Mouse (Mus musculus) neural tube, embryonic 12.5 days (tissue): Measurements from ENCODE around the gene Vmn2r92. TPM values are rescaled to one million over a fixed set of nuclear protein-coding genes. Genes with fewer than 3 reads are reported as not detected.
"Not testable (repeated sequence)": the region's sequence is repeated elsewhere in the genome, so short reads cannot be mapped to it uniquely, and the experiment has no call there.

Source experiments
- ATAC-seq: fragments of 200-750 bp; cut with Nextera tagmentation; 2 replicates; pipeline ENCODE4 v1.8.0; 2017; ENCODE audit warnings: low read depth, mild to moderate bottlenecking, moderate TSS enrichment, moderate library complexity; ENCODE audit not compliant: low FRiP score
- H3K27ac ChIP-seq: fragments of 300-500 bp; sonication (generic); 2 replicates; pipeline ENCODE4 v1.5.1; 2016
- H3K27me3 ChIP-seq: fragments of 300-500 bp; sonication (generic); replicated peaks from 2 replicates; pipeline ENCODE4 v1.6.1; 2016; ENCODE audit warnings: mild to moderate bottlenecking
- H3K36me3 ChIP-seq: fragments of 300-500 bp; sonication (generic); 2 replicates; pipeline ENCODE4 v1.6.1; 2016; ENCODE audit warnings: mild to moderate bottlenecking
- H3K4me1 ChIP-seq: fragments of 300-500 bp; sonication (generic); 2 replicates; pipeline ENCODE4 v1.6.1; 2016
- H3K4me2 ChIP-seq: fragments of 300-500 bp; sonication (generic); replicated peaks from 2 replicates; pipeline ENCODE4 v1.6.1; 2016; ENCODE audit warnings: mild to moderate bottlenecking
- H3K4me3 ChIP-seq: fragments of 300-500 bp; sonication (generic); 2 replicates; pipeline ENCODE4 v1.5.1; 2016
- H3K9ac ChIP-seq: fragments of 300-500 bp; sonication (generic); 2 replicates; pipeline ENCODE4 v1.6.1; 2016; ENCODE audit warnings: mild to moderate bottlenecking
- H3K9me3 ChIP-seq: fragments of 300-500 bp; sonication (generic); 2 replicates; pipeline ENCODE4 v1.6.1; 2016; ENCODE audit warnings: mild to moderate bottlenecking
- WGBS: fragments of 180-500 bp; shearing (Covaris S2); methylation state at CpG from one replicate; pipeline ENCODE4 v1.1.7; 2016; 5-methylcytosine and 5-hydroxymethylcytosine counted together
- polyA plus RNA-seq: library from polyadenylated mRNA; unstranded; fragments of >200 nt; fragmentation: Nextera tagmentation; extraction: Ambion mirVana; gene quantifications from 2 replicates; pipeline ENCODE4 v1.2.1, GENCODE M21; 2016

Gene Vmn2r92
- polyA plus RNA-seq: not detected in 2 replicates

- not testable (repeated sequence) for H3K27me3 ChIP-seq, H3K9me3 ChIP-seq, H3K4me1 ChIP-seq, H3K27ac ChIP-seq, H3K9ac ChIP-seq, H3K36me3 ChIP-seq, ATAC-seq, H3K4me3 ChIP-seq, H3K4me2 ChIP-seq
- 75% methylated on average over 1 of the region's 1 CpGs for WGBS
Observed at GRCm38 (mm10) chr17:18151587-18151986, at the start of gene Vmn2r92. Gene Vmn2r92, plus strand, starts transcription at chr17:18151887.

- 92% methylated on average over 3 of the region's 3 CpGs for WGBS
- ATAC-seq: not testable (repeated sequence)
Observed at GRCm38 (mm10) chr17:18102265-18102664, 49.4 kb upstream of the Vmn2r92 start.

DNA sequence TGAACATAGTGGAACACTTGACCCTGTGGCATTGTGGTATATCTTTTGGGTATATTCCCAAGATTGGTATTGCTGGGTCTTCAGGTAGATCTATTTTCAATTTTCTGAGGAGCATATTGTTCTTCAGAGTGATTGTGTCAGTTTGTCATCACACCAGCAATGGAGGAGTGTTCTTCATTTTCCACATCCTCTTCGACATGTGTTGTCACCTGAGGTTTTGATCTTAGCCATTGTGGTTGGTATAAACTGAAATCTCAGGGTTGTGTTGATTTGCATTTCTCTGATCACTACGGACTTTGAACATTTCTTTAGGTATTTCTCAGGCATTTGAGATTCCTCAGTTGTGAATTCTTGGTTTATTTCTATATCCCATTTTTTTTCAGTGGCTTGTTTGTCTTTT is 9.5 kb downstream of the Vmn2r92 start:
- H3K4me3 ChIP-seq, H3K36me3 ChIP-seq, H3K4me1 ChIP-seq, ATAC-seq, H3K27me3 ChIP-seq, H3K4me2 ChIP-seq, H3K27ac ChIP-seq, H3K9me3 ChIP-seq, H3K9ac ChIP-seq: not testable (repeated sequence)
- 77% methylated on average over 2 of the region's 2 CpGs for WGBS

More at GRCm38 (mm10) chr17:18102265-18102664, 49.4 kb upstream of the Vmn2r92 start:
- not testable (repeated sequence) for H3K9me3 ChIP-seq, H3K27ac ChIP-seq, H3K9ac ChIP-seq, H3K4me1 ChIP-seq, H3K36me3 ChIP-seq, H3K4me3 ChIP-seq, H3K27me3 ChIP-seq, H3K4me2 ChIP-seq

- Histone ChIP-seq H3K36me3 (no peaks in the 10 kb centered on the region), H3K27me3 (no peaks in the 10 kb centered on the region), H3K9ac (no peak overlapping the region), H3K27ac (no peak overlapping the region), H3K4me1 (no peaks in the 10 kb centered on the region), H3K9me3 (peaks cover 4% of the 10 kb centered on the region; the same call in 1 of the 2 replicates), H3K4me2 (no peak overlapping the region), H3K4me3 (no peak overlapping the region)
- 89% methylated on average over 1 of the region's 1 CpGs for WGBS
- ATAC-seq: no peak
Observed at GRCm38 (mm10) chr17:18189732-18190131, 38.0 kb downstream of the Vmn2r92 start.

- Histone ChIP-seq H3K9me3 (peaks cover 18% of the 10 kb centered on the region), H3K36me3 (no peaks in the 10 kb centered on the region), H3K4me3 (no peak overlapping the region), H3K27ac (no peak overlapping the region), H3K27me3 (no peaks in the 10 kb centered on the region), H3K4me1 (no peaks in the 10 kb centered on the region), H3K4me2 (no peak overlapping the region), H3K9ac (no peak overlapping the region)
- no peak for ATAC-seq
Observed at GRCm38 (mm10) chr17:18221300-18221699, 69.6 kb downstream of the Vmn2r92 start.

DNA sequence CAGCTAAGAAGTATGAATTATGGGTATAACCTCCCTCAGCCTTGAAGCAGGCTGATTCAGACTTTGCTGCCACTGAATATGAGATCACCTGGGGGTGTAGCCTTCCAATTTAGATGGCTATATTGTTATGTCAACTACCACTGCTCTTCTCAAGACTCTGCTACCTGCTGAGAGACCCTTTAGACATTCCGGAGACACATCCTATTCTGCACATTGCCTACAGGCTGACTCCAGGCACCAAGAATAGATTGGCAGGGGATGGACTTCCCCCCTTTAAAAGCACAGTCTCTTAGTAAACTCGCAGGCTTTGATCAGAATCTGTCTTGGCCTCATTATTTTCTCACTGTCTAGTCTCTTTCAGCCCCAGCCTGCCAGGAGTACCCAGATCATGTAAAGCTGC is 80.3 kb downstream of the Vmn2r92 start:
- H3K4me3 ChIP-seq: no peak overlapping the region
- no peaks in the 10 kb centered on the region for H3K36me3 ChIP-seq
- no peak for ATAC-seq
- H3K27ac ChIP-seq: no peak overlapping the region
- H3K9ac ChIP-seq: no peak overlapping the region
- no peaks in the 10 kb centered on the region for H3K4me1 ChIP-seq
- no peak overlapping the region for H3K4me2 ChIP-seq
- 0 out of 2 replicates have a peak, but pooled peaks cover 9% of the 10 kb centered on the region for H3K9me3 ChIP-seq
- no peaks in the 10 kb centered on the region for H3K27me3 ChIP-seq
- 78% methylated on average over 2 of the region's 2 CpGs for WGBS

GRCm38 (mm10) chr17:18236931-18237330 is 85.2 kb downstream of the Vmn2r92 start:
- no peak overlapping the region for H3K4me3 ChIP-seq
- H3K36me3 ChIP-seq: no peaks in the 10 kb centered on the region
- WGBS: 78% methylated on average over 14 of the region's 14 CpGs
- no peak overlapping the region for H3K4me2 ChIP-seq
- no peaks in the 10 kb centered on the region for H3K27me3 ChIP-seq
- H3K9ac ChIP-seq: no peak overlapping the region
- H3K27ac ChIP-seq: no peak overlapping the region
- H3K4me1 ChIP-seq: no peaks in the 10 kb centered on the region
- H3K9me3 ChIP-seq: peaks cover 9% of the 10 kb centered on the region; the same call in 1 of the 2 replicates
- no peak for ATAC-seq

Other genes with a start within 250 kb of the Vmn2r92 start
- not detected in 2 replicates for gene Fpr-rs4, start 130.2 kb upstream of the Vmn2r92 start, polyA plus RNA-seq
- not detected in 2 replicates for gene Vmn2r124, start 102.5 kb upstream of the Vmn2r92 start, polyA plus RNA-seq
- gene Vmn2r91, start 66.9 kb upstream of the Vmn2r92 start, polyA plus RNA-seq: not detected in 2 replicates
- not detected in 2 replicates for gene Vmn2r94, start 125.9 kb downstream of the Vmn2r92 start, polyA plus RNA-seq
- not detected in 2 replicates for gene Vmn2r93, start 146.2 kb downstream of the Vmn2r92 start, polyA plus RNA-seq